In the genomic region with DNA sequence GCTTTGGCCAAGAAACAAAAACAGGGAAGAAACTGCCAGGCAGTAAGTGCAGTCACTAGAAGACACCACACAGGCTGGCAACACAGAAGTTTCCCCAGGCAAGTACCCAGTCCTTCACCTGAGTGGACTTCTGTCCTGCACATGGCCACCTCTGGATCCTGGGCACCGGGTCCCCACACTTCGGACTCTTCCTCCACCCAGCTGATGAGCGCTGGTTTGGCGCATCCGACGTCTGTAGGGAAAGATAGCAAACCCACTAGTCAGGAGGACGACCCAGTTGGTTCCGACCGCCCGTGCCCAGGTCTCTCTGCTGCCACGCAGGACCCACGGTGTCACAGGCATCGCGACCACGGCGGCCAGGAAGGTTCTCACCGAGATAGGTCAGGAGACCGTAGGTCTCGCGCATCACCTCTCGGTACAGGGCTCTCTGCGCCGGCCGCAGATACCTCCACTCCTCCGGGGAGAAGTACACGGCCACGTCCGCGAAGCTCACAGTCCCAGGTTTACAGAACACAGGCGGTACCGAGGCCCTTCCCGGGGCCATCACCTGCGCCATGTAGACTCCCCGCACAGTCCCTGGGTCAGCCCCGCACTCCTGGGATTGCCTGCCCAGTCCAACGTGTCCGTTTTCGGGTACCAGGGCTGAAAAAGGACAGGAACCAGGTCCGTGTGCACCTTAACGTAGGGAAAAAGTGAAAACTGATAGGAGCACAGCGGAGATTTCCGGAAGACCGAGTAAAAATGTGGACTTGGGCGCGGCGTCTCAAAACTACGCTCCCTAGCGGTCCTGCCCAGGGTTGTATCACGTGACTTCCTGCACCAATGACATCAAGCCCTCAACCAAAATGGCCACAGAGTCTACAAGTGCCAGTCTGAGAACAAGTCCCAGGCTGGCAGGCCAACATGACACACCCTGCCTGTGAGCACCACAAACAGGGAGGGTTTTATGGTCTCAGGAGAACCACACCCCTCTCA, we compare ENCODE assay signal across 8 mouse cellular contexts. TPM values are rescaled to one million over a fixed set of nuclear protein-coding genes. Genes with fewer than 3 reads are reported as not detected.
DNase-seq lines count a peak whose midpoint lies in the region; ATAC-seq and TF ChIP-seq lines count a peak whose summit lies in the region.
"Not testable (repeated sequence)": the region's sequence is repeated elsewhere in the genome, so short reads cannot be mapped to it uniquely, and the experiment has no call there.

TSS of gene Zfp747 (minus strand) at position 780 of the 975 bp plus-strand sequence.

- 3% methylated on average over 45 of the region's 49 CpGs for WGBS in forebrain, embryonic 16.5 days
- under 1% methylated on average over 49 of the region's 49 CpGs for WGBS in lung, embryonic 15.5 days

- peak within 1 kb of the TSS; percentile 89 for H3K4me3 ChIP-seq in G1E (ENCODE audit: low read depth, low read length)
- peak within 1 kb of the TSS; percentile 87 for H3K4me3 ChIP-seq in forebrain, embryonic 16.5 days (replicated peaks; ENCODE audit: low read length)
- H3K4me3 ChIP-seq in lung, embryonic 15.5 days: peak within 1 kb of the TSS; percentile 69

- not testable (repeated sequence) for H3K27me3 ChIP-seq in G1E (ENCODE audit: insufficient read depth, low read length); forebrain, embryonic 16.5 days (replicated peaks; ENCODE audit: control insufficient read depth, insufficient read depth, low read length); lung, embryonic 15.5 days

- not testable (repeated sequence) for H3K9me3 ChIP-seq in G1E (replicated peaks); forebrain, embryonic 16.5 days (ENCODE audit: control insufficient read depth, low read length); lung, embryonic 15.5 days

- peak within 1 kb of the TSS; percentile 70 for H3K27ac ChIP-seq in forebrain, embryonic 16.5 days (ENCODE audit: low read length)
- H3K27ac ChIP-seq in lung, embryonic 15.5 days: peak within 1 kb of the TSS; percentile 78

- H3K4me2 ChIP-seq in forebrain, embryonic 16.5 days (ENCODE audit: low read length): peak within 1 kb of the TSS; percentile 71
- H3K4me2 ChIP-seq in lung, embryonic 15.5 days: peak within 1 kb of the TSS; percentile 72

- H3K9ac ChIP-seq in forebrain, embryonic 16.5 days (replicated peaks; ENCODE audit: low read depth, low read length): peak within 1 kb of the TSS; percentile 80
- H3K9ac ChIP-seq in lung, embryonic 15.5 days: peak within 1 kb of the TSS; percentile 80

- ATAC-seq in G1E (ENCODE audit: extremely low read depth, insufficient number of reproducible peaks, low FRiP score, poor library complexity, severe bottlenecking): peak; percentile 89
- ATAC-seq in forebrain, embryonic 16.5 days: peak; percentile 94
- peak; percentile 93 for ATAC-seq in lung, embryonic 15.5 days (ENCODE audit: borderline replicate concordance, extremely low read depth, low FRiP score, low TSS enrichment)

- peaks cover 57% of the 10 kb centered on the region for H3K4me1 ChIP-seq in G1E (ENCODE audit: insufficient read depth, low read depth, low read length)
- not testable (repeated sequence) for H3K4me1 ChIP-seq in forebrain, embryonic 16.5 days (replicated peaks; ENCODE audit: control insufficient read depth, insufficient read depth, low read length); lung, embryonic 15.5 days

- H3K36me3 ChIP-seq in G1E (replicated peaks): peaks cover 17% of the 10 kb centered on the region
- not testable (repeated sequence) for H3K36me3 ChIP-seq in forebrain, embryonic 16.5 days (ENCODE audit: control insufficient read depth, insufficient read depth); lung, embryonic 15.5 days

- DNase-seq in G1E (ENCODE audit: low spot score): peak; percentile 90
- DNase-seq in cerebellum, adult 18-20 months: peak; percentile 94 to 95
- DNase-seq in heart, postnatal 4 days: peak; percentile 95
- peak; percentile 92 to 95 for DNase-seq in layer of hippocampus, adult 8-10 months (ENCODE audit: low spot score in 2 of 2)
- peak; percentile 86 for DNase-seq in ovary, adult 18-20 months (ENCODE audit: low spot score)
- peak; percentile 95 for DNase-seq in thymus, postnatal 0 days (ENCODE audit: low spot score)

- not testable (repeated sequence) for TF ChIP-seq CTCF in G1E (IDR thresholded peaks at IDR 0.05; ENCODE audit: low read depth, low read length)

RNA-seq across cellular contexts. Expression of gene Zfp747, which starts in this region (rescaled TPM):
- total RNA-seq in G1E (2014; fragmentation: Nextera tagmentation) (7.8 and 9.3 TPM in 2 replicates), G1E (2017) (12.9 and 14.2 TPM in 2 replicates)
- polyA plus RNA-seq in G1E (2012): 5.5 and 6.2 TPM in 2 replicates
- 8.2 and 9.6 TPM in 2 replicates for polyA plus RNA-seq in forebrain, embryonic 16.5 days (2015; fragmentation: Nextera tagmentation; extraction: Ambion mirVana)
- 1 to 10 TPM; 5.8 to 5.9 TPM for total RNA-seq in heart, postnatal 4 days (2021)
- 1 to 10 TPM; 7.3 to 9.2 (median 8.1) TPM for total RNA-seq in layer of hippocampus, adult 8-10 months (2022)
- polyA plus RNA-seq in lung, embryonic 15.5 days (2015; fragmentation: Nextera tagmentation; extraction: Ambion mirVana): 9.5 TPM in 2 replicates
- 7.3 and 8.0 TPM in 2 replicates for polyA plus RNA-seq in thymus, postnatal 0 days (2015; fragmentation: Nextera tagmentation; extraction: Ambion mirVana)

Comparison
In these comparisons a context has a peak if more than half of its experiments do, and no peak if none do; other contexts are left out.
1. Peak in every context shown above with its lines: DNase-seq, ATAC-seq, H3K4me3 ChIP-seq and H3K27ac ChIP-seq.